Mouse (Mus musculus) C2C12 (cell line): ENCODE data around the gene Rtn2. TPM values are rescaled to one million over a fixed set of nuclear protein-coding genes. Genes with fewer than 3 reads are reported as not detected.

Source experiments
- H3K27me3 ChIP-seq: one replicate; pipeline ENCODE4 v1.6.1; 2011; ENCODE audit not compliant: control insufficient read depth, insufficient read depth, insufficient read length
- H3K36me3 ChIP-seq: one replicate; pipeline ENCODE4 v1.6.1; 2011; ENCODE audit not compliant: control insufficient read depth, insufficient read depth
- H3K4me3 ChIP-seq: one replicate; pipeline ENCODE4 v1.5.1; 2011; ENCODE audit warnings: mild to moderate bottlenecking, control low read depth; ENCODE audit not compliant: poor library complexity, insufficient read depth, severe bottlenecking
- H3K79me2 ChIP-seq: one replicate; pipeline ENCODE4 v1.6.1; 2011; ENCODE audit not compliant: control insufficient read depth, insufficient read depth
- H3K79me3 ChIP-seq: one replicate; pipeline ENCODE4 v1.6.1; 2011; ENCODE audit warnings: low read depth, control low read depth
- H3ac ChIP-seq: one replicate; pipeline ENCODE3; 2011; ENCODE audit warnings: low read depth; ENCODE audit not compliant: control insufficient read depth, insufficient read length
- CEBPB ChIP-seq: IDR thresholded peaks from one replicate; pipeline ENCODE4 v1.6.1; 2011; ENCODE audit warnings: low read depth, mild to moderate bottlenecking, control low read depth, moderate library complexity
- CTCF ChIP-seq: IDR thresholded peaks from one replicate; pipeline ENCODE4 v1.5.1; 2011; ENCODE audit not compliant: control insufficient read depth, insufficient read depth, insufficient read length
- FOSL1 ChIP-seq: IDR thresholded peaks from one replicate; pipeline ENCODE4 v1.8.0; 2011; ENCODE audit warnings: mild to moderate bottlenecking, low read length; ENCODE audit not compliant: poor library complexity, insufficient read depth, severe bottlenecking
- MAX ChIP-seq: IDR thresholded peaks from one replicate; pipeline ENCODE4 v1.6.1; 2011; ENCODE audit warnings: mild to moderate bottlenecking, control low read depth
- MYOD1 ChIP-seq: IDR thresholded peaks from one replicate; pipeline ENCODE4 v1.6.1; 2011; ENCODE audit warnings: low read depth; ENCODE audit not compliant: control insufficient read depth, insufficient read length
- MYOG ChIP-seq: IDR thresholded peaks from one replicate; pipeline ENCODE4 v1.6.1; 2011; ENCODE audit not compliant: control insufficient read depth, insufficient read length; ENCODE audit errors: extremely low read depth
- USF1 ChIP-seq: IDR thresholded peaks from one replicate; pipeline ENCODE4 v1.6.1; 2011; ENCODE audit warnings: low read depth, mild to moderate bottlenecking, control low read depth, moderate library complexity
- polyA plus RNA-seq: library from polyadenylated mRNA; unstranded; fragments of >200 nt; fragmentation: generic; extraction: Trizol; gene quantifications from one replicate; pipeline ENCODE4 v1.2.1, GENCODE M21; 2012; ENCODE audit warnings: missing spikeins

Gene Rtn2
- polyA plus RNA-seq, 1 experiment: 107 TPM

- Histone ChIP-seq H3K36me3 (no peaks in the 10 kb centered on the region), H3K27me3 (no peaks in the 10 kb centered on the region), H3ac (no peak overlapping the region), H3K79me3 (no peaks in the 10 kb centered on the region), H3K79me2 (no peaks in the 10 kb centered on the region), H3K4me3 (no peak overlapping the region)
- TF ChIP-seq CEBPB (no peak), FOSL1 (no peak), MYOD1 (no peak), CTCF (no peak), USF1 (no peak), MYOG (no peak)
Observed at GRCm38 (mm10) chr7:19299194-19299593, 16.8 kb downstream of the Rtn2 start.

GRCm38 (mm10) chr7:19300501-19301421, 18.3 kb downstream of the Rtn2 start:
- Histone ChIP-seq H3ac (no peak overlapping the region), H3K79me3 (no peaks in the 10 kb centered on the region), H3K36me3 (no peaks in the 10 kb centered on the region), H3K4me3 (peak overlapping the region; percentile 16), H3K79me2 (no peaks in the 10 kb centered on the region), H3K27me3 (no peaks in the 10 kb centered on the region)
- TF ChIP-seq MYOD1: no peak
- no peak for TF ChIP-seq USF1
- TF ChIP-seq MAX: no peak
- no peak for TF ChIP-seq MYOG
- TF ChIP-seq CEBPB: no peak
- TF ChIP-seq CTCF: peak; percentile 17
- no peak for TF ChIP-seq FOSL1

DNA sequence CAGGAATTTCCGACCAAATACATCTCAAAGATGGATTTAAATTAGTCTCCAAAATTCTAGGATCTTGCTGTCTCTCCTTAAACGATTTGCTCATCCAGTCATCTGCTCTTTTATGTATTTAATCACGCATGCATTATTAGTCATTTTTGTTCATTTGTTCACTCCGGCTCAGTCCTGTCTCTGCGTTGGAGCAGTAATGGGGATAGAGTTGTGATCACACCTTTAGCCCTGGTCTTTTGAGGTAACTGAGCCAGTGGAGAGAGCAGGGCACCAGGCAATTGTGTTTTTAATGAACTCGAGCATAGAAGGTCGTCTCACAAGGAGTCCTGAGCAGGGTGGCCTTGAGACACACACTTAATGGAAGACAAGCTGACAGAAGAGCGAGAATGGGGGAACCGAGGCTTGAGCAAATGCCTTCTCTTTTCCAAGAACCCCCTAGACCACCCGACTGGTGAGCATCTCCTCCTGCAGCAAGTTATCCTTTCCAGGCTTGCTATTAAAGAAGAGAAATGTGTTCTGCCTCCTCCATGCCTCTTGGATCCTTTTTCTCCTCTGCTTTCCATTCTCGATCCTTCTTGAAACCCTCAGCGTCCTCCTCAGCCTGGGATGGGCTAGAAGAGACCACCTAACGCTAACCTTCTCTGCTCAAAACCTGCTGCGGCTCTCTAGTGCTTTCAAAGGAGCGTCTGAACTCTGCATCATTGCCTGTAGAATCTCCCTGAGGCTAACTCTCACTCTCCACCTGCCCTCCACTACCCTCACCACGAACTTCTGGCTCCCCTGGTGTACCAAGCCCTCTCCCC, 19.2 kb downstream of the Rtn2 start:
- no peaks in the 10 kb centered on the region for H3K27me3 ChIP-seq

DNA sequence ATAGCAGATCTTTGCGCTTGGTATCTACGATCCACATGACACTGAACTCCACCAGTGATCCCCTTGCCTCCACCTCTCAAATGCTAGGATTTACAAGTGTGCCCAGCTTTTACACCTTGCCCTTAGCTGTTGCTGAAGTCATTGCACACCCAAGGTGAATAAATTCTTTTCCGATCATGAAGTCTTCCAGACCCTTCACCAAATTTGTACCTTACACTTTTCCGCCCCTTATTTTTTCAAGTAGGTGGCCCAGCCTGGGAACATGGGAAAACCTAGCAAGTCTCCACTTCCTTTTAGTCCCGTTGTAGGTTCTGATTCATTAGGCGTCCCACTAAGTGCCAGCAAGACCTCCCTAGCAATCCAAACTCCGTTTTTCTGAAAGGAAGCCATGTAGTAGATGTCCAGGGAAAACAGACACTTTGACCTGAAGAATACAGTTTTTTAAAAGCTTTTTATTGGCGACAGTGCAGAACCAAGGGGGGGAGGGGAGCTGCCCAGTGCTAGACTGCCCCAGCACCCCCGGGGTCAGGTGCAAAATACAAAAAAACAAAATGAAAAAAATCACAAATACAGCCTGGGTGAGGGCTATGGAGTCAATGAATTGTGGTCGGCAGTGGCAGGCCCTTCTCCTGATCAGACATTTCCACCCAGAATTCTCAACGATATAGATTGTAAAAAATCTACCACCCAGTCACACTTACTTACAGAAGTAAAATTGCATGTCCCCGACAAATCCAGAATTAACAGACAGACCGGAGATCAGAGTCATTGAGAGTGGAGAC, 20.0 kb downstream of the Rtn2 start:
- no peaks in the 10 kb centered on the region for H3K36me3 ChIP-seq
- no peaks in the 10 kb centered on the region for H3K79me3 ChIP-seq
- H3K27me3 ChIP-seq: no peaks in the 10 kb centered on the region
- TF ChIP-seq MYOG (no peak), MAX (no peak), CTCF (no peak), CEBPB (no peak), USF1 (no peak), MYOD1 (no peak), FOSL1 (no peak)
- H3K79me2 ChIP-seq: no peaks in the 10 kb centered on the region
- no peak overlapping the region for H3ac ChIP-seq
- no peak overlapping the region for H3K4me3 ChIP-seq

More for the DNA sequence above, 19.2 kb downstream of the Rtn2 start:
- H3K79me2 ChIP-seq: no peaks in the 10 kb centered on the region
- TF ChIP-seq CTCF: no peak
- TF ChIP-seq USF1: no peak
- no peak for TF ChIP-seq CEBPB
- TF ChIP-seq FOSL1: no peak
- no peak for TF ChIP-seq MYOD1
- TF ChIP-seq MYOG: no peak
- no peak for TF ChIP-seq MAX
- no peaks in the 10 kb centered on the region for H3K36me3 ChIP-seq
- H3K4me3 ChIP-seq: no peak overlapping the region
- no peak overlapping the region for H3ac ChIP-seq
- no peaks in the 10 kb centered on the region for H3K79me3 ChIP-seq

DNA sequence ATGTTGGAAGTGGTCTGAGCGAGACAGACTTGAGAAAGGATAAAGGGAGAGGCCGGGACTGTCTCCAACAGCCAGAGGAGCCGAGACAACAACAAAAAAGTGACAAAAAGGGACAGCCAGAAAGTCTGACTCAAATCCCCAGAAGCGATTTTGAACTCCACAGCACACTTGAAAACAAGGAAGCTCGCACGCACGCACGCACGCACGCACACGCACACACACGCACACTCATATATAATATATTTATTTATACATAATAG, 20.6 kb downstream of the Rtn2 start:
- H3ac ChIP-seq: no peak overlapping the region
- H3K4me3 ChIP-seq: no peak overlapping the region
- no peaks in the 10 kb centered on the region for H3K79me3 ChIP-seq
- no peaks in the 10 kb centered on the region for H3K27me3 ChIP-seq
- H3K36me3 ChIP-seq: no peaks in the 10 kb centered on the region
- no peaks in the 10 kb centered on the region for H3K79me2 ChIP-seq
- TF ChIP-seq CTCF (no peak), MYOD1 (no peak), MAX (no peak), MYOG (no peak), FOSL1 (no peak), CEBPB (no peak), USF1 (no peak)
